Mouse (Mus musculus) CH12.LX (cell line): Measurements from ENCODE around the gene Slc26a8.

Experiments
- BHLHE40 ChIP-seq: IDR thresholded peaks from 2 replicates; pipeline ENCODE4 v1.6.1; 2011; ENCODE audit warnings: mild to moderate bottlenecking, low read depth, low read length, improper control_type of control experiment
- CHD2 ChIP-seq: IDR thresholded peaks from 2 replicates; pipeline ENCODE4 v1.6.1; 2011; ENCODE audit warnings: low read length, improper control_type of control experiment
- CTCF ChIP-seq, 2 experiments: IDR thresholded peaks in 1 of 2; conservative IDR thresholded peaks in 1 of 2; 2 replicates each; pipeline ENCODE4 v1.5.1; 2011 to 2012; ENCODE audit warnings: low read depth in 2 of 2, low read length in 2 of 2, improper control_type of control experiment in 1 of 2, inconsistent platforms in 1 of 2, mild to moderate bottlenecking in 1 of 2, moderate library complexity in 1 of 2
- MAX ChIP-seq: IDR thresholded peaks from 2 replicates; pipeline ENCODE4 v1.6.1; 2011; ENCODE audit warnings: low read length, improper control_type of control experiment
- MXI1 ChIP-seq: IDR thresholded peaks from 2 replicates; pipeline ENCODE4 v1.6.1; 2011; ENCODE audit warnings: mild to moderate bottlenecking, low read depth, low read length, improper control_type of control experiment
- POLR2A ChIP-seq: IDR thresholded peaks from 2 replicates; pipeline ENCODE4 v1.6.1; 2011; ENCODE audit warnings: low read depth, mild to moderate bottlenecking, improper control_type of control experiment, low read length
- POLR2AphosphoS2 ChIP-seq: IDR thresholded peaks from 2 replicates; pipeline ENCODE4 v1.6.1; 2011; ENCODE audit warnings: low read depth, low read length, improper control_type of control experiment
- RAD21 ChIP-seq: IDR thresholded peaks from 2 replicates; pipeline ENCODE4 v1.6.1; 2011; ENCODE audit warnings: low read depth, mild to moderate bottlenecking, low read length, improper control_type of control experiment, moderate library complexity
- SMC3 ChIP-seq: IDR thresholded peaks from 2 replicates; pipeline ENCODE4 v1.6.1; 2011; ENCODE audit warnings: low read depth, low read length, improper control_type of control experiment
- ZKSCAN1 ChIP-seq: IDR thresholded peaks from 2 replicates; pipeline ENCODE4 v1.6.1; 2012; ENCODE audit warnings: low read depth, inconsistent platforms, low read length, improper control_type of control experiment, borderline replicate concordance
- ZNF384 ChIP-seq: IDR thresholded peaks from 2 replicates; pipeline ENCODE4 v1.6.1; 2012; ENCODE audit warnings: low read depth, low read length, improper control_type of control experiment, inconsistent platforms

DNA sequence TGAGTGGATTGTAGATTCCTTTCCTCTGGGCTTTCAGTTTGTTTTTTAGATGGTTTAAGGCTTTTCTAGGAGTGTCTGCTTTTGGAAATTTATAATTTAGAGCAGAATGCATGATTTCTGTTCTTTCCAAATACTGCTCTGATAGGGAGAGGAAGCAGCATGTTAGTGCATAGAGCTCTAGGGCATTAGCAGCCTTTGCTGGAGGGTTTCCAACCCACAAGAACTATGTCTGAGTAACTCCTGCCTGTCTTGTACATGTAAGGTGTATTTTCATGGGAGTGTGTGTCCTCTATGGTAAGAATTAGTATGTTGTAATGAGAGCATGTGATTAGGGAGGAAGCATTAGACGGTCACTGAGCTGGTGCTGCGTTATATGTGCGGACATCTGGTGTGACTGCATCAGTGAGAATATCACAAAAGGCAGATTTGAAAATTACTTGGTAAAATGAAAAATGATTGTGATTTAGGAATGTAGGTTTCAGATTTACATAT is 17.1 kb upstream of the Slc26a8 start:
- no peak for TF ChIP-seq CTCF (conservative IDR thresholded peaks at IDR 0.05 in 1 of 2, IDR thresholded peaks at IDR 0.05 in 1 of 2; ENCODE audit: low read depth in 2 of 2, low read length in 2 of 2)
- TF ChIP-seq ZKSCAN1 = no peak
- no peak for TF ChIP-seq POLR2A
- no peak for TF ChIP-seq POLR2AphosphoS2
- TF ChIP-seq CHD2 = no peak
- TF ChIP-seq RAD21 = no peak
- no peak for TF ChIP-seq BHLHE40
- TF ChIP-seq ZNF384 = no peak
- TF ChIP-seq MXI1 = no peak
- no peak for TF ChIP-seq SMC3
- TF ChIP-seq MAX = no peak
